Mouse (Mus musculus) forebrain, postnatal 0 days (tissue): ENCODE measurements at regions not wholly inside any gene's neighbourhood (a gene's known extent, or its start where the extent isn't known, plus 50 kb on each side); places are given as distances from the start of the nearest gene placed in this dataset.

Experiments used
- ATAC-seq: fragments of 200-750 bp; cut with Nextera tagmentation; 2 replicates; pipeline ENCODE4 v1.8.0; 2017; ENCODE audit warnings: mild to moderate bottlenecking, moderate library complexity
- DNase-seq: peaks from one replicate; pipeline ENCODE4 v3.0.0-alpha.2; 2015
- H3K27ac ChIP-seq: fragments of 300-500 bp; sonication (generic); 2 replicates; pipeline ENCODE4 v1.5.1; 2014; ENCODE audit warnings: low read depth, mild to moderate bottlenecking, antibody characterized with exemption, low read length, moderate library complexity, mixed read lengths
- H3K27me3 ChIP-seq: fragments of 300-500 bp; sonication (generic); 2 replicates; pipeline ENCODE4 v1.6.1; 2014; ENCODE audit warnings: mild to moderate bottlenecking, low read length, mixed read lengths; ENCODE audit not compliant: insufficient read depth
- H3K36me3 ChIP-seq: fragments of 300-500 bp; sonication (generic); 2 replicates; pipeline ENCODE4 v1.6.1; 2014; ENCODE audit warnings: mild to moderate bottlenecking, moderate library complexity; ENCODE audit not compliant: insufficient read depth
- H3K4me1 ChIP-seq: fragments of 300-500 bp; sonication (generic); 2 replicates; pipeline ENCODE4 v1.6.1; 2014; ENCODE audit warnings: antibody characterized with exemption; ENCODE audit not compliant: insufficient read depth
- H3K4me2 ChIP-seq: fragments of 300-500 bp; sonication (generic); 2 replicates; pipeline ENCODE4 v1.6.1; 2014; ENCODE audit warnings: low read depth, mild to moderate bottlenecking, moderate library complexity
- H3K4me3 ChIP-seq: fragments of 300-500 bp; sonication (generic); 2 replicates; pipeline ENCODE4 v1.5.1; 2014; ENCODE audit warnings: low read depth, low read length, mixed read lengths
- H3K9ac ChIP-seq: fragments of 300-500 bp; sonication (generic); 2 replicates; pipeline ENCODE4 v1.6.1; 2014; ENCODE audit warnings: mild to moderate bottlenecking
- H3K9me3 ChIP-seq: fragments of 300-500 bp; sonication (generic); 2 replicates; pipeline ENCODE4 v1.6.1; 2016; ENCODE audit warnings: low read length
- CTCF ChIP-seq: sonication (generic); IDR thresholded peaks from 2 replicates; pipeline ENCODE4 v1.5.1; 2016; ENCODE audit warnings: antibody characterized with exemption, control low read depth, low read depth
- WGBS: fragments of 180-500 bp; shearing (Covaris S2); extraction: QIAGEN DNeasy Blood & Tissue Kit; methylation state at CpG from one replicate; pipeline ENCODE4 v1.1.7; 2014; 5-methylcytosine and 5-hydroxymethylcytosine counted together

DNA sequence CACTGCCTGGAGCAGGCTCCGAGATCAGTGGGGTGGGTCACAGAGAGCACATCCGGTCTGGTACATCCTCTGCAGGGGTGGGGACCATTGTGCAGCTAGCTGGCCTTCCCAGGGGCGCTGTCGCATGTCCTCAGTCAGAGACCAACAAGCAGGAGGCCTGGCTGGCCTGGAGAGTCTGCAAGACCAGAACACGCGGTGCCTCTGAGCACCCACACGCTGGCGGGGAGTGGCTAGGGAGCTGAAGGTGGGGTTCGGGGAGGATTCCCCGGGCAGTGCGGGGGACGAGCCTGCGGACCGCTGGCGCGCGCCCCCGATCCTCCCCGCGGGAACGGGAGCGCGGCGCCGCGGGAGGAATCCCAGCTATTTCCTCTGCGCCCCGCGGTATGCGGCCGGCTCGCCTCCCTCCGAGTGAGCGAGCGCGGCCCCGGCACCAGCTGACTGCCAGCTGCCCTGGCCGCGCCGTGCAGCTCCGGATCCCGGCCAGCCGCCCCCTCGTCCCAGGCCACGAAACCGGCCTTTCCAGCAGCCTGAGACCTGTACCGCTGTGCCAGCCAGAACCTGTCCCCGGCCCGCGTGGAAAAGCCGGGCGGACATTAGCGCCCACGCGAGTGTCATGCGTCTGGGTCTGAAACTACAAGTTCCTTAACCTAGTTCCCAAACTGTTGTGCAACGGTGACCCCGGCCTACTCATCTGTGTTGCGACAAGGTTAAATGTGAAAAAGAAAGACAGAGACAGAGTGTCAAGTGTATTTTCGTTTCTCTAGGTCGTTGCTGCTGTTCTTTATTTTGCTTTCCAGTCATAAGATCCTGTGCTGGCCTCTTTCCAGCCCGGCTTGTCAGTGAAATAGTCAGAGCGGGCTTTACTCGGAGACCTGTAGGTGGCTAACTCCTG lies 61.2 kb downstream of the Pkdcc start:
- Histone ChIP-seq H3K9me3 (no peaks in the 10 kb centered on the region), H3K4me2 (peak overlapping the region; percentile 94), H3K4me1 (0 out of 2 replicates have a peak, but pooled peaks cover 8% of the 10 kb centered on the region), H3K27ac (peak overlapping the region; percentile 57), H3K9ac (peak overlapping the region; percentile 67), H3K36me3 (no peaks in the 10 kb centered on the region), H3K4me3 (peak overlapping the region; percentile 52), H3K27me3 (no peaks in the 10 kb centered on the region)
- ATAC-seq = peak; percentile 81
- peak; percentile 82 for DNase-seq
- no peak; the same call in 1 of the 2 replicates for TF ChIP-seq CTCF
- 6% methylated on average over 56 of the region's 64 CpGs for WGBS

DNA sequence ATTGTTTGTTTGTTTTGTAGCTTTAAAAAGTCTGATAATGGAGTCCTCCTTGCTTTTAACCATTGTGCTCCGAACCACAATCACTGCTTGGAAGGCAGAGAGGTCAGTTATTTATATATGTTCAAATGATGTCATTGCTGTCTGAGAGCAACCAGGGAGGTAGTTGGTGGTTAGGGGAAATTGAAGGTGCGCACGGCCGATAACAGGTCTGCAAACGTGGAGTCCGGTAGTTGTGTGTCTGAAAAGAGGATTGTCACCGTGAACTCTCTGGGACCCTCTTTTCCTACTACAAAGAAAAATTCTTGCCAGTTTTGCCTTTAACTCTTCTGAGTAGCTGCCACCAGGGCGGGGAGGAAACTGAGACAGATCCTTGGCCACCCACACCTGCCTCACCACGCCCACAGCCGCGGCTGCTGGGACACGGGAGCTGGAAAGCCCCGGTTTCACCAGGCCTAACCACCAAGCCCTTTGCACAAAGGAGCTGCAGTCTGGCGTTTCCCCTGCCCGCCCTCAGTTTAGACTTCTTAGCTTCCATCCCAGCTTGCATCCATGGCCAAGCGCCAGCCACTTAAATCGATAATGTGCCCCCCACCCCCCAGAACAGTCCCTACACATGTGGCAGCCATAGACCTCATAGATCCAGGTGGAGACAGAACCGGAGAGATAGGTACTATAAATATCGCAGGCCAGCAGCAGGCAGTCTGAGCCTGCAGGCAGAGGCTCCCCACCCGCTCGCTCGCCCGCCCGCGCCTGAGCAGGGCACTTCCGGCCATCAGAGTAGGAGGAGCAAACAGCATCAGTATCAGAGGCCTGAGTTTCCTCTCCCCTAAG lies 62.2 kb downstream of the Pkdcc start:
- no peak overlapping the region for H3K27ac ChIP-seq
- 0 out of 2 replicates have a peak overlapping the region, but pooled peaks have one; percentile 28 for H3K9ac ChIP-seq
- TF ChIP-seq CTCF = 0 out of 2 replicates have a peak, but pooled peaks have one; percentile 1
- 28% methylated on average over 26 of the region's 26 CpGs for WGBS
- H3K4me3 ChIP-seq = no peak overlapping the region
- no peaks in the 10 kb centered on the region for H3K9me3 ChIP-seq
- H3K4me1 ChIP-seq = 0 out of 2 replicates have a peak, but pooled peaks cover 8% of the 10 kb centered on the region
- no peaks in the 10 kb centered on the region for H3K36me3 ChIP-seq
- ATAC-seq = peak; percentile 59
- DNase-seq = peak; percentile 47
- H3K4me2 ChIP-seq = peak overlapping the region; percentile 26; the same call in 1 of the 2 replicates
- H3K27me3 ChIP-seq = no peaks in the 10 kb centered on the region

DNA sequence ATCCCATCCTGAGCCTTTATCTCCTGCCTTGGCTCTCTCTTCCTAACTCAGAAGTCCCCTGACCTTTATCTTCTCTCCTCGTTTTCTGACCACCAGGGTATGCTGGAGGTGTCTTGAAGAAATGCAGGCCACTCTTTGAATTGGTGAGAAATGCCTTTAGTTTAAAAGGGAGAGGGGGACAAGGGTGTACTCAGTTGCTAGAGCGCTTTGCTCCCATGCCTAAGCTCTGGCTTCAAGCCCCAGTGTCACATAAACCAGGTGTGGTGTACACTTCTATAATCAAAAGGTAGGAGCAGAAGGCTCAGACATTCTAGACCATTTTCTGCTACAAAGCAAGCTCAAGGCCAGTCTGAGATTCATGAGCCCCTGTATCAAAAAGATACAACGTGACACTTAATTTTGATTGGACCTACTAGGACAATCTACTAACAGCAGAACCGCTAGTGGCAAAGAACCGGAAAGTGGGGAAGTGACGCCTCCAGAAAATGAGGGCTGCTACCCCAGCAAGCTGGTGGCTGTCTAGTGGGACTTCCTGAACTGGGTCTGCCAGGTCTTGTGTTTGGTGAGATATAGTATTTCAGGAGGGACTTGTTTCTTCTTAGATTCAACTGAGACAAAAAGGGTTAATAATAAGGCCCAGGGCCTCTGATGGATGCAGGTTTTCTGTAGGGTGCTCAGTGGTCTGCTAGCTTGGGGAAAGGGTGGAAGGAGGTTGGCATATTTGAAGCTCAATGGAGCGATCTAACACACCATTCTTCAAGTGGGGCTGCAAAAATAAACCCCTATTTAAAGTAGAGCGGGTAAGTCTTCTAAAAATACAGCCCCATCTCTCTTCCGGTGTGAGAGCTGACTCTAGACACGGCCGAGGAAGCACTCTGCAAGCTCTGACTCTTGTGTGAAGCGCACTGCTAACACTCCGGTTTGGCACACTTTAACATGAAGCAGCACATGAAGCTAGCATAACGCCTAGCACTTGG lies 63.1 kb downstream of the Pkdcc start:
- 73% methylated on average over 14 of the region's 14 CpGs for WGBS
- Histone ChIP-seq H3K4me3 (no peak overlapping the region), H3K27me3 (no peaks in the 10 kb centered on the region), H3K27ac (no peak overlapping the region), H3K9me3 (no peaks in the 10 kb centered on the region), H3K36me3 (no peaks in the 10 kb centered on the region), H3K4me2 (no peak overlapping the region), H3K4me1 (0 out of 2 replicates have a peak, but pooled peaks cover 8% of the 10 kb centered on the region), H3K9ac (no peak overlapping the region)
- no peak for DNase-seq
- ATAC-seq = no peak
- no peak for TF ChIP-seq CTCF

DNA sequence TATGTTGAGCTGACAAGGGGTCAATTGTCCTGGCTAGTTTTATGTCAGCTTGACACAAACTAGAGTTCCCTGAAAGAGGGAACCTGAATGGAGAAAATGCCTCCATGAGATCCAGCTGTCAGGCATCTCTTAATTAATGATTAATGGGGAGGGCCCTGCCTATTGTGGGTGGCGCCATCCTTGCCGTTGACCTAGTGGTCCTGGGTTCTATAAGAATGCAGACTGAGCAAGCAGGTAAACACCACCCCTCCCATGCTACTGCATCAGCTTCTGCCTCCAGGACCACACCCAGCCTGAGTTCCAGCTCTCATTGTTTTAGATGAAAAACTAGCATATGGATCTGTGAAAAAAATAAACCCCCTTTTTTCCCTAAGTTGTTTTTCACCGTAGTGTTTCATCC lies 67.4 kb upstream of the Eml4 start:
- no peak for TF ChIP-seq CTCF
- Histone ChIP-seq H3K4me3 (no peak overlapping the region), H3K27me3 (no peaks in the 10 kb centered on the region), H3K4me2 (no peak overlapping the region), H3K4me1 (0 out of 2 replicates have a peak, but pooled peaks cover 2% of the 10 kb centered on the region), H3K27ac (no peak overlapping the region), H3K36me3 (no peaks in the 10 kb centered on the region), H3K9me3 (no peaks in the 10 kb centered on the region), H3K9ac (no peak overlapping the region)
- DNase-seq = no peak
- 56% methylated on average over 3 of the region's 3 CpGs for WGBS
- no peak for ATAC-seq

DNA sequence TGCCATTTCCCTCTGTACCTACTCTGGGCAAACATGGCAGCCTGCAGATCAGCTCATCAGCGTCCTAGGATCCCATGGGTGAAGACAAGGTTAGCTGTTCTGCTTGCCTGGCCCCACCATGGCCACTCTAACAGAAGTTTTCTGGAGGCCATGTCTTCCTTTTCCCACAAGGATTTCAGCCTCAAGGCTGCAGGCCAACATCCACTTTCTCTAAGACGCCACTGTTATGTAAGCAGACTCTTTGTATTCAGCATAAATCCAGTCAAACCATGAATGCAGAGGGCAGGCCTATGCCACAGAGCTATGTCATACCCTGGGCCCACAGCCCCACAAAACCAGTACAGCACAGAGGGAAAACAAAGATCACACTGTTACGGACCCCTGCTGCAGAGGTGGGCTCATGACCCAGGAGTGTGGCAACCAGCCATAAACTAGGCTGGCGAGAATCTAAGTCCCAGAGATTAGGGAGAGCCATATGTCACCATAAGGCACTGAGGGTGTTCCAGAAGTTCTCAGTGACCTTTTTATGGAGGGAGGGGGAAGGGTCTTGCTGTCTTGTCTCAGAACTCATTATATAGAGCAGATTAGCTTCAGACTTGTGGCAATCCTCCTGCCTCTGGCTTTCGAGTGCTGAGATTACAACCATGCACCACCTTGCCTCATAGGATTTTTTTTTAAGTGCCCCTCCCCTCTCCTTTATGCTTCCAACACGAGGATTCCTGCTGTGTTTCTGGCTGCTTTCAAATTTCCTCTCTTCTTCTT lies 63.2 kb upstream of the Eml4 start:
- no peaks in the 10 kb centered on the region for H3K27me3 ChIP-seq
- 30% methylated on average over 6 of the region's 6 CpGs for WGBS
- peak; percentile 72 for ATAC-seq
- no peaks in the 10 kb centered on the region for H3K36me3 ChIP-seq
- no peaks in the 10 kb centered on the region for H3K9me3 ChIP-seq
- H3K27ac ChIP-seq = 0 out of 2 replicates have a peak overlapping the region, but pooled peaks have one; percentile 2
- TF ChIP-seq CTCF = no peak
- no peak overlapping the region for H3K4me3 ChIP-seq
- DNase-seq = no peak
- 0 out of 2 replicates have a peak, but pooled peaks cover 2% of the 10 kb centered on the region for H3K4me1 ChIP-seq
- H3K9ac ChIP-seq = no peak overlapping the region
- no peak overlapping the region for H3K4me2 ChIP-seq
